Mouse (Mus musculus): ENCODE measurements around the gene Map6. TPM values are rescaled to one million over a fixed set of nuclear protein-coding genes. Genes with fewer than 3 reads are reported as not detected.

Map6 gene
- polyA plus RNA-seq, 1 experiment: 77.7 TPM

- no peak for DNase-seq (ENCODE audit: extremely low spot score in 1 of 2, low spot score in 1 of 2)
Observed at GRCm38 (mm10) chr7:99312058-99312457, 44.8 kb downstream of the Map6 start.

DNA sequence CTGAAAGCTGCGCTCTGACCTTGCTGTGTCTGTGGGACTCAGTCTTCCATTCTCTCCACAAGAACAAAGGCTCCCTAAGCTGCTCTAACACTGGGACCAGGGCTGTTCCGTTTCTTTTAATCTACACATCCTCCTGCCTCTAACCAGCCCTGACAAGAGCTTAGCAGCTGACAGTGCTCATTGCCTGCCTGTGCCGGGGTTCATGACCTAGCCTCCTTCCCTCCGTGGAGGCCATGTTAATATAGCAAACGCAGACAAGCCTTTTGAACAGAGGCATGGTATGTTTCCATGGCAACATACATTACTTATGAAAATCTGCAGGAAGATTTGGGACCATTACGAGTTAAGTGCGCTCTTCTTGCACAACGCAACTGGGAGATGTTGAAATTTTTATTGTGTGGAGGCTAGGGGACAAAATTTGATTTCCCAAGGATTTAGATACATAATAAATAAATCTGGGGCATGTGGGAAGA lies 45.5 kb downstream of the Map6 start:
- no peak for DNase-seq (ENCODE audit: extremely low spot score in 1 of 2, low spot score in 1 of 2)

- DNase-seq (ENCODE audit: extremely low spot score in 1 of 2, low spot score in 1 of 2): no peak
Observed at GRCm38 (mm10) chr7:99313253-99313652, 46.0 kb downstream of the Map6 start.

DNA sequence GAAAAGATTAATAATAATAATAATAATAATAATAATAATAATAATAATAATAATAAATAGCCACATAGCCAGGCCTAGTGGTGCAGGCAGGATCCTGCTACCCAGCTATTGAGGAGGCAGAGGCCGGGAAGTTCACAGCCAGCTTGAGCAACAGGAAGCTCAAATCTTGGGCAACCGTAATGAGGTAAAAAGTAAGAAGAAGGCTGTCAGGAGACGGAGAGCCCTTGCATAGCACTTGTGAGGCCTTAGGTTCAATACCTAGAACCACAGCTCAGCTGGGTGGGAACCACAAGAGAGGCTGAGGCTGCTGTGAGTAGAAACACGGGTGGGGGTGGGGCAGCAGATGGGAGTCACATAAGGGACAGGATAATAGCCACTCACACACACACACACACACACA lies 47.3 kb downstream of the Map6 start:
- no peak for DNase-seq (ENCODE audit: extremely low spot score in 1 of 2, low spot score in 1 of 2)

GRCm38 (mm10) chr7:99316207-99316606 lies 49.0 kb downstream of the Map6 start:
- no peak for DNase-seq (ENCODE audit: extremely low spot score in 1 of 2, low spot score in 1 of 2)

- no peak for DNase-seq (ENCODE audit: extremely low spot score in 1 of 2, low spot score in 1 of 2)
Observed at GRCm38 (mm10) chr7:99317475-99317874, 50.2 kb downstream of the Map6 start.

GRCm38 (mm10) chr7:99320524-99320923 lies 53.3 kb downstream of the Map6 start:
- DNase-seq (ENCODE audit: extremely low spot score in 1 of 2, low spot score in 1 of 2): no peak

GRCm38 (mm10) chr7:99322691-99323320 lies 55.6 kb downstream of the Map6 start:
- no peak for DNase-seq (ENCODE audit: extremely low spot score in 1 of 2, low spot score in 1 of 2)

- no peak for DNase-seq (ENCODE audit: extremely low spot score in 1 of 2, low spot score in 1 of 2)
Observed at GRCm38 (mm10) chr7:99323321-99323700, 56.1 kb downstream of the Map6 start.

DNA sequence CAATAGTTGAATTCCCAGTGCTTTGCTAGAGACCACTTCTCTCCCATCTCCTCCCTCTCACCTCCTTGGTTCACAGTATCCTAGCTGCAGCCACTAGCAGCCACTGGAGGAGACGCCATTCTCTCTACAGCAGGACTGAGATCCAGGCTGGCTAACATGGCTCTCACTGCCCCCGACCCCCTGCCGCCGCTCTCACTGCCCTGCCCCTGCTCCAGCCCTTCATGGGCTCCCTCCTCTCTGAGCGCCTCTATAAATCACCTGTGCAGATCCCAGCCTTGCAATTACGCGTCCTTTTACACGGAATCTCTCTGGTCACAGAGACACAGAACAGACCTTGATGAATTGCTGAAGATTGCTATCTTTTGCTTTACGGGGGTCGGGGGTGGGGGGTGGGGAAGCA lies 57.6 kb downstream of the Map6 start:
- no peak for DNase-seq (ENCODE audit: extremely low spot score in 1 of 2, low spot score in 1 of 2)

GRCm38 (mm10) chr7:99326128-99326527 lies 58.9 kb downstream of the Map6 start:
- DNase-seq (ENCODE audit: extremely low spot score in 1 of 2, low spot score in 1 of 2): no peak

DNA sequence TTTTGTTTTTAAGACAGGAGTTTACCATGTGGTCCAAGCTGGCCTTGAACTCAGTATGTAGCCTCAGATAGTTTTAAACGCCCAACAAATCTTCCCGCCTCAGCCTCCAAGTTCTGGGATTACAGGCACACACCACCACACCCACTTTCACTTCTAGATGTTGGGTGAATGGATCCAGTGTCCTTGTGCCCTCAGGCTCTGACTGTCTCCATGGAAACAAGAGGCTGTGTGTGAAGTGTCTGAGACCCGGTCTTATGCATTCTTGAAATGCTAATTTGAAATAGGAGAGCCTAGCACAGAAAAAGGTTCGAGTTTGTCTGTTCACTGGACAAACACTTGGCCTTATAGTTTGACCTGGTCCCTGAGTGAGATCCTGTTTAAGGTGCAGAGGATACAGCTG lies 61.6 kb downstream of the Map6 start:
- DNase-seq (ENCODE audit: extremely low spot score in 1 of 2, low spot score in 1 of 2): no peak

- no peak for DNase-seq (ENCODE audit: extremely low spot score in 1 of 2, low spot score in 1 of 2)
Observed at GRCm38 (mm10) chr7:99330012-99330411, 62.8 kb downstream of the Map6 start.

DNA sequence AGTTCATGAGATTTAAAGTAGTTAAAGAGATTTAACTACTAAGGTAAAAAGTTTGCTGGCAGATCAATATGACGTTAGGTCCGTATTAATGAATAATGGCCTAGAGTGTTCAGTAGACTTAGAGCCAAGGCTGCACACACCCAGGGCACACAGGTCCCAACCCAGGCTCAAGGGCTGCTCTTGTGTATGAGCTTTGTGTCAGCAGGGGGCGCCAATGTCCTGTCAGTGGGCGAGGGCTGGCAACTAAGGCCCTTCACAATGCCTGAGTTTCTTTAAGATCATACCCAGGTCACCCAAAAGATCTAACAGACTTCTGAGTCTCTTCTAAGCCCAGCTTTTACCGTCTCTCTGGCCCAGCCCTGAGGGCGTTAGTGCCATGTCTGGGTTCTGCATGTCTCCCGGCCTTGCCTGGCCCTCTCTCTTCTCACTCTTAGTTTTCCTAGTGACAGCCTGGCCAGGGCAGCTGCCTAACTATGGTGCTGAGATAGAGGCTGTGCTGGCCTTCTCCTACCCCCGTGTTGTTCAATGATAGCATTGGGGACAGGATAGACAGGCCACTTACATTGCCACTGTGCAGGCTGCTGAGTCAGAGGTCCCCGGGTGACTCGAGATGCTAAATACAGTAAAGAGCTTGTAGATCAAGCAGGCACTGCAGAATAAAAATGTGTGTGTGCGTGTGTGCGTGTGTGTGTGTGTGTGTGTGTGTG lies 65.7 kb downstream of the Map6 start:
- peak in 1 of 2 experiments; percentile 86 for DNase-seq (ENCODE audit: extremely low spot score in 1 of 2, low spot score in 1 of 2)

GRCm38 (mm10) chr7:99340736-99341135 lies 73.5 kb downstream of the Map6 start:
- no peak for DNase-seq (ENCODE audit: extremely low spot score in 1 of 2, low spot score in 1 of 2)

GRCm38 (mm10) chr7:99343577-99343976 lies 76.3 kb downstream of the Map6 start:
- no peak for DNase-seq (ENCODE audit: extremely low spot score in 1 of 2, low spot score in 1 of 2)

GRCm38 (mm10) chr7:99347268-99347667 lies 80.0 kb downstream of the Map6 start:
- no peak for DNase-seq (ENCODE audit: extremely low spot score in 1 of 2, low spot score in 1 of 2)

DNA sequence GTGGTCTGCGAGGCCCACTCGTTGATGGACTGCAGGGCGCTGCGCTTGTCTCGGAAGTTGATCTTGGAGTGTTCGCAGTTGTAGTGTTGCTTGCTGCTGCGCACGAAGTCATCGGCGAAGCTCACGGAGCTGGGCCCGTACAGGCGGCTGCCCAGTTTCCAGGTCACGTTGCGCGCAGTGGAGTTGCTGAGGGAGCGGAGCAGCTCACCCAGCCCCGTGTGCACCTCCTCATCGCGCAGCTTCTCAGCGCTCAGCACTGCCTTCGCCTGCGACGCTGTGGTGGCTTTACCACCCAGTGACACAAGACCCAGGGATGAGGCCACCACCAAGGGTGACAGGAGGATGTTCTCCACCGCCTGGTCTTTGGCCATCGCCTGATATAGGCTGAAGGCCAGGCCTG lies 81.6 kb downstream of the Map6 start:
- DNase-seq (ENCODE audit: extremely low spot score in 1 of 2, low spot score in 1 of 2): no peak

DNA sequence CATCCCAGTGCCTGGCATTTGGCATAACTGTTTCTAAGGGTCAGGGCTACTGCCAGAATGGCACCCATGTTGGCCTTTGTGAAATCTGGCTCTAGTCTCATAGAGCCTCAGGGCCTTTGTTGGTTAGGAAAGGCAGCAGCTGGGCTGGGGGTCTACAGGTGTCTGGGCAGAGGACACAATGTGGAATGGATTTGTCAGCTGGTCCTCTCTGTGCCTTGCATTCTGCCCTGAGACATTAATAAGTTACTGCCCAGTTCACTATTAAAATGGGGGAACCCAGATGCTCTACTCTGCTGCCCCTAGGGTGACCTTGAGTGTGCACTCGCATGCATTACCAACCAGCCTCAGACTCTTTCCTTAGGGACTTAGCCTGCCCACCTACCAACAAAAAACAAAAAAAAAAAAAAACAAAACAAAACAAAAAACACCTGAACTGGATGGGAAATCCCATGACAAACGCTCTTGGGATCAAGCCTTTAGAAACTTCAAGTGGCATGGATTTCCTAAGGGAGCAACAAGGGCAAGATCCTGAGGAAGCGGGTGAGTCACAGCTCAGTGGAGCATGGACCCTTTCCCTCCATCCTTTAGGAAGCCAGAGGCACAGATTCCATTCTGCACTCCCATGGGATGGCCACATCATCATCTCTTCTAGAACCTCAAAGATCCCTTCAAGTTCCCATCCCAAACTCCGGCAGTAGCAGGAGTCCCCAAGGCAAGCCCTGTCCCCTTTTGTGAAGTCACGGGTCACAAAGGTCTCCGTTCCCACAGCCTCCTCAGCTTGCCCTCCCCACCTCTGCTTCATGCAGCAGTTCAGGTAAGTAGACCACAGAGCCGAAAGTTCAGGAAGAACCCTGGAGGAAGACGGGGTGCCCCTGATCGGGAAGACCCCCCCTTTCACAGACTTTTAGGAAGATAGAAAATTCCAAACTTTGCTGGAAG lies 82.8 kb downstream of the Map6 start:
- no peak for DNase-seq (ENCODE audit: extremely low spot score in 1 of 2, low spot score in 1 of 2)

DNA sequence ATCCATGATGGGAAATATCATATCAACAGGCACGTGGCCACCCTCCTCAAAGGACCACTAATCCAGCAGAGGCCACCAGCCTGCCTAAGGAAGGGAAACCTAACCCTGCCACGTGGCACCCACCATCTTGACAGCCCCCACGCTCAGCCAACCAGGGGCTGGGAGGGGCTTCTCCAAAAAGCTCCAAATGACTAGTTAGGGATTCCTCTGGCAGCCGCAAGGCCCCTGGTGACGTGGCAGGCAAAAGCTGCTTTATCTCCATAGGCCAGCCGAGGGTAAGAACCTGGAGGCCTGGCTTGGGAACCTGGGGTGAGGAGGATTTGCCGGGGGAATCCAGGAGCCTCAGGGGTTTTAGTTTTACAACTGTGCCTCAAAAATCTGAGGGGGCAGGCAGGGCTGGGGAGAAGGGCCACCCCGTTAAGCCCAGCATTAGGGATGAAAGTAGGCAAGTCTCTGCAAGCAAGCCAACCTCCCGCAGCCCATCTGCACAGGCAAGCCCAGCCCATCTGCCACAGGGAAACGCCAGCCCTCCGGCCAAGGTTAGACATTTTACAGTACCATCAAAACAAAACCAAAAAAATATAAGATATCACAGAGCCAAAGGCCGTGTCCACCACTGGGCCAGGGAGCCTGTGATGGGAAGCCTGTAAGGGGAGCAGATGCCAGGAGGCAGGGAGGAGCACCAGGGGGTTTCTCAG lies 84.0 kb downstream of the Map6 start:
- no peak for DNase-seq (ENCODE audit: extremely low spot score in 1 of 2, low spot score in 1 of 2)
